Mouse (Mus musculus) adrenal gland, adult 2 months (tissue): ENCODE results near the gene Srl. TPM values are rescaled to one million over a fixed set of nuclear protein-coding genes. Genes with fewer than 3 reads are reported as not detected.
"Not testable (repeated sequence)": the region's sequence is repeated elsewhere in the genome, so short reads cannot be mapped to it uniquely, and the experiment has no call there.

Experiments
- DNase-seq: peaks from one replicate; pipeline ENCODE4 v3.0.0; 2021
- polyA plus RNA-seq: library from polyadenylated mRNA; depleted of rRNA; stranded (reverse); fragments of >200 nt; gene quantifications from 2 replicates; pipeline ENCODE4 v1.2.3, GENCODE M21; 2012
- total RNA-seq, 2 experiments: library from RNA; stranded (reverse); gene quantifications; 2 replicates each; pipeline ENCODE4 v1.2.3; 2021

The Srl gene
- total and polyA plus RNA-seq, 3 experiments: 0.57 to 13.2 (median 6.8) TPM

DNA sequence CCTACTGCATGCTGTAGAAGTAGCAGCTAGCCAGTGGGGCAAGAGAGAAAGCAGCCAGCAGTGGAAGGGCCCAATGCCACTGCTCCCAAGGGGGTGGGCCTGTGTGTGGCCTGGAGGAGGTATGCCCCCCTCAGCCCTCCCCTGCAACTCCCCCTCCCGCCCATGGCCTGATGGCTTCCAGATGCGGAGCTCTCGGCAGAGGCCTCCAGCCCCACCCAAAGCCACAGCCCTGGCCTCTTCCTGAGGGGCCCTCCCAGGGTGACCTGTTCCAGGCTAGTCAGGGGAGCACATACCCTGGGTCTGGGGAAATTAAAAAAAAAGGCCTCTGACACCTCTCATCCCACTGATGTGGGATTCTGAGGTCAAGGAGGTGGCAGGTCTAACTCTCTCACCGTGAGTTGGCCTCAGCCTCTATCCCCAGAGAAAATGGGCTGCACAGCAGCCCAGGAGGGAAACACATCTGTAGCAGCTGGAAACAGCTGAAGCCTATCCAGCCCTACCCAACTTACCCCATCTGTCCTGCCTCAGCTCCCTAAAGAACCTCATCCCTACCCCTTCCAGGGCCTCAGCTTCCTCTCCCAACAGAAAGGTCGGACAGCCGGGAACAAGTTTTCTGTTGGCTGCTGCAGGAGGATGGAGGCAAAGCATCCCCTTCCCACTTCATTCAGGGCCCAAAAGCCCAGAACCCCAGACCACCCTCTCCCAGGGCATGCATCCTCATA is 11.4 kb upstream of the Srl start:
- no peak for DNase-seq

DNA sequence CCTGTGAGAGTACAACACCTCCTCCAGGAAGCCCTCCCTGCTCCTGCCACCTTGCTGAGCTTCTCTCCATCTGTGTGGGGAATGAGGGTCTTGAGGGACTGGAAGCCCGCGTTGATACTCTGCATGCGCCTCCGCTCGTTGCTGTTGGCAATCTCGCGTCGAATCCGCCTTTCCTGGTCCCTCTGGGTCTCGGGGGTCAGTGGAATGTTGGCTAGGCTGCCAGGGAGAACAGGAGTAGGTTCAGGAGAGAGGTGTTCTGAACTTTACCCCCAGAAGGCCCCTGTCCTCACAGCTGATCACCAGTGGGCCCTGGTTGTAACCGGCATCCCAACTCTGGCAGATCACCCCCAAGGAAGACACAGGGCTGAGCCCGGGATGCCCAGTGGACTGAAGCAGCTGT is 10.3 kb upstream of the Srl start:
- no peak for DNase-seq

DNA sequence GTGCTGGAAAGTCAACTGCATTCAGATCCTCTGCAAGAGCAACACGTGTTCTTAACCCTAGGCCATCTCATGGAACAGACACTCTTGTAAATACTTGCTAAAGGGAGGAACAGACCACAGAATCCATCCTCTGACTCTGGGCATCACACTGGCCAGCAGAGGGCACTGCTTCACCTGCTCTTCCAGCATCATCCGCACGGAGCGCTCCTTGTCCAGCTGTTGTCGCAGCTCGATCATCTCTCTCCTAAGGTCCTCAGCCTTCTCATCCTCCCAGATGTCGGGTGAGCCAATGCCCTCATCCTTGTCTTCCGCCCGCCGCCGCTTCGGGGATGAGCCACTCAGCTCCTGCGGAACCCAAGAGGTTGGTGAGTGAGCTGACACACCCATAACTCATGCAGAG is 9.4 kb upstream of the Srl start:
- peak; percentile 68 for DNase-seq

DNA sequence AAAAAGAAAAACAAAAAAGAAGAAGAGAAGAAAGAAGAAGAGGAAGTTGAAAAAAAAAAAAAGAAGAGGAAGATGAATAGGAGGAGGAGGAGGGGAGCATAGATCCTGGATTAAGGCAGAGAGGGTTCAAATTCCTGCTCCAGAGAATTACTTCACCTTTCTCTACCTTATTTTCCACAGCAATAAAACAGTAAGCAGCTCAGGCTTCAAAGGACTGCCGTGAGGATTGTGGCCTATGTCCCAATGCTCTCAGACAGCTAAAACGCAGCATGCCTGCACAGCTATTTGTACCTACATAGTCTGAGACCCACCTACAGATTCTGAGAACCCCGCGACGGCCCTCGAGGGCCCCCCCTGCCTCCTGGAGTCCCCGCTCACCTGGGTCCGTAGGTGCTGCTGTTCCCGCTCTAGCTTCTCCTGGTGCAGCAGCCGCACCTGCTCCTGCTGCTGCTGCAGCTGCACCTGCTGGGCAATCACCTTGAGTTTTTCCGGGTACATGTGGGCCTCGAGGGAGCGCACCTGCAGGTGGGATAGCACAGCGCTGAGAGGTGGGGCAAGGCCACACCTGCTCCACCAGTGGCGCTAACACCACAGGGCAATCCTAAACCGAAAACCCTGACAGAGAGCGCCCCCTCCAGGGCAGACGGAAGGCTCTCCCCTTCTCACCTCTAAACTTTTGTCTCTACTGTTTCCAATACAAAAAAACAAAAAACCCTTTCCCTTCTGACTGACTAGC is 7.5 kb upstream of the Srl start:
- DNase-seq: no peak

DNA sequence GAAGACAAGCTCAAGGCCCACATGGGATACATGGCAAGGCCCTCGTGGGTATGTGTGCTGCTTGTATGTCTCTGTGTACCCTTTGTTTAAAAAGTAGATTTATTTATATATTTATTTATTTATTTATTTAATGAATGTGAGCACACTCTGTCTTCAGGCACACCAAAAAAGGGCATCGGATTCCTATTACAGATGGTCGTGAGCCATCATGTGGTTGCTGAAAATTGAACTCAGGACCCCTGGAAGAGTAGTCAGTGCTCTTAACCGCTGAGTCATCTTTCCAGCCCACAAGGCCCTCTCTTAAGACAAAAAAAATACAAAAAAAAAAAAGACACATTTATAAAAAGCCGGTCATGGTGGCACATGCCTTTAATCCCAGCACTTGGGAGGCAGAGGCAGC is 6.0 kb upstream of the Srl start:
- no peak for DNase-seq

DNA sequence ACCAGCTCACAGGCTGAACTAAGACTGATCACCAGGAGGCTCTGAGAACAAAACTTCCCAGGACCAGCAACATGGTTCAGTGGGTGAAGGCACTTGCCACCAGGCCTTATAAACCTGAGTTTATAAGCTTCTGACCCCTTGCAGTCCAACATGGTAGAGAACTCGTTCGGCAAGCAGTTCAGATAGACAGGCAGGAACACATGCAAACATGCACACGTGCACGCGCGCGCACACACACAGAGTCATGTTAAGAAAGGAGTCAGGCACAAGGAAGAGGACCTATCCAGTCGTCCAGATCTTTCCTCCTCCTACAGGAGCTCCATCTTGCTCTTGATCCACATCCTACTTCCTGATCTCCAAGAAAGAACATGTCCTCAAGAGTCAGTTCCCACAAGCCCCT is 5.2 kb upstream of the Srl start:
- DNase-seq: no peak

DNA sequence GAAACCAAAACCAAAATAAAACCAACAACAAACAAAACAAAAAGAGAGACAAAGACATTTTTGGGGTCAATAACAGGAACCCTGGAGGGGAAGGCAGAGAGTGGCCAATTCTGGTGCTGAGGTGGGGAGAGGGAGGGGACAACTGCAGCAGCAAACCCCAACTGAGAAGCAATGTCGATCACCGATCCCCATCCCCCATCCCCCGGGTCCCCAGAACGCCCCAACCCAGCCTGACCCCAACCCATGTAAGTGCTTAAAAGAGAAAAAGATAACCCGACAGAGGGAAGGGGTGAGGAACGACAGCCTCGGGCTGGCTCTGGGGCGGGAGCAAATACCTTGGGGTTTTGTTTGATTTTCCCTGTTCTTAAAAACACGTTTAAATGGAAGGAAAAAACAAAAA is 3.2 kb upstream of the Srl start:
- DNase-seq: no peak

DNA sequence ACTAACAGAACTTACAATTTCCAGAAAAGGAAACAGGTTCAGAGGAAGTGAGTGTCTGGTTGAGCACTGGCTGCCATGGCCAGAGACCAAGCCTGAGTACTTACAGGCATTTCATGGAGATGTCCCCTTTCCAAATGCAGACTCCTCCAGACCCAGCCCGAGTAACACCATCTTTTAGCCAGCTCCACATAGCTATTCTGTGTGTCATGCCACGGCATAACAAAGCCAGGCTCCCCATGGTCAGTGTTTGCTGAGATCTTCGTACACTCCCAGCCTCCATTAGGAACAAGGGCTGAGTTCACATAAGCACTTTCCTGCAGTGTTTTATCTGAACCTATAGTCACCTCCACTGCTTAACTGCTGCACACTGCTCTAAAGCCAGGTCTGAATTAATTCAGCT is 1.6 kb upstream of the Srl start:
- DNase-seq: no peak

DNA sequence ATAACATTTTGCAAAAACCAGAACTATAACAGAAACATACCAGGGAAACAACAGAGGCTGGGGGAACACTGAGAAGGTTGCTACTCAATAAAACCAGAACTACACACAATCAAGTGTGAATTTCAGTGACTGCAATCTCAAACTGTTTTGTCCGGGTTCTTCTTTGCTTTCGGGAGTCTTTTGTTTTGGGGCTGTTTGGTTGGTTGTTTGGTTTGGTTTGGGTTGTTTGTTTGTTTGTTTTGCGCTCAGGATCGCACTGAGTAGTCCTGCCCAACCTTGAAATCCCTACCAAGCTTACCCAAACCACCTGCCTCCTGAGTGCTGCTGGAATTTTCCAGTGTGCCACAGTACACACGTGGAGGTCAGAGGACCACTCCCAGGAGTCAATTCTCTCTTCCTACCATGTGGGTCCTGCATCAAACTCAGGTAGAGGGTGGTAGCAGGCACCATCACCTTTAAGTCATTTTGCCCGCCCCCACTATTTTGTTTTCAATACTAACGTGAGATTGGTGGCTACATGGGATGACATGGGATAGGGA is 689 bp upstream of the Srl start:
- no peak for DNase-seq

DNA sequence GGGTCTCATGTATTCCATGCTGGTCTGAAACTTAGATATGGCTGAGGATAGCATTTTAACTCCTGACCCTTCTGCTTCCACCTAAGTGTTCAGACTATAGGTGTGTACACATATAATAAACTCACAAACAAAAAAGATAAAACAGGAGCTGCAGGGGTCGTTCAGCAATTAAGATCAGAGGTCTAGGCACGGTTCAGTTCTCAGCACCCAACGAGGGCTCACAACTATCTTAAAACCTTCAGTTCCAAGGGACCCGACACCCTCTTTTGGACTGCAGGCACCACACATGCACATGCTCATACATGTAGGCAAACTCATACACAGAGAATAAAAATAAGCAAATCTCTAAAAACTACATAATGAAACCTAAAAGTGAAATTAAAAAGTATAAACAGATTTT is 583 bp downstream of the Srl start:
- no peak for DNase-seq

DNA sequence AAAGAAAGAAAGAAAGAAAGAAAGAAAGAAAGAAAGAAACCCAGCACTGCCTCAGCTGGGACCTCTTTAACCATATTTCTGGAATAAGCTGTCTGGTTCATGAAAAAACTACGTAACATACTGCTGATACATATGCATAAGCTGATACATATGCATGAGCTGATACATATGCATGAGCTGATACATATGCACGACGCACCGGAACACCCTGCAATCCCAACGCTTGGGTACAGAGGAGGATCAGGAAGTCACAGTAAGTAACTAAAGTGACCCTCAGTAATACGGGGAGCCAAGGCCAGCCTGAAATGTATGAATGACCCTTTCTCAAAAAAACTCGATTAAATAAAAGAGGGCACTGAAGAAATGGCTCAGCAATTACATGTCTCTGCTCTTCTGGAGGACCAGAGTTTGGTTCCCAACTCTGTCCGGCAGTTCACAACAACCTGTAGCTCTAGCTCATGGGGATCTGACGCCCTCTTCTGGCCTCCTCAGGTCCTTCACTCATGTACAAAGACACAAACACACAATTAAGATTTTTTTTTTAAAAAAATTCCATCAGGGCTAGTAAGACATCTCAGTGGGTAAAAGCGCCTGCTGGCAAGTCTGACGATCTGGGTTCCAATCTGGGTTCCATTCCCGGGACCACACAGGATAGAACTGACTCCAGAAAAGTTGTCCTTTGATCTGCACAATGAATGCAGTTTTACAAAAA is 1.4 kb downstream of the Srl start:
- no peak for DNase-seq

DNA sequence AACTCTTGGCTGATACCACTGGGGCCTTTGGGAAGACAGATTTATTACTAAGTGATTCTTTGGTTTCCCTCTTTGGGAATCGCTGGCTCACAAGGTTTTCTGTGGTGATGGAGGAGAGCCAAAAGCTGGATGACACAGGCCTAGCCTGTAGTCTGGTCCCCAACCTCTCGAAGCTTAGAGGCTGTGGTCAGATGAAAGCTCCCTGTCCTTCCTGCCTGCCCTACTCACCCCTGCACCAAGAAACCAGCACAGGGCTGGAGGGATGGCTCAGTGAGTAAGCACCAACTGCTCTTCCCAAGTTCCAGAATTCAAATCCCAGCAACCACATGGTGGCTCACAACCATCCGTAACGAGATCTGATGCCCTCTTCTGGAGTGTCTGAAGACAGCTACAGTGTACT is 2.1 kb downstream of the Srl start:
- peak; percentile 59 for DNase-seq

DNA sequence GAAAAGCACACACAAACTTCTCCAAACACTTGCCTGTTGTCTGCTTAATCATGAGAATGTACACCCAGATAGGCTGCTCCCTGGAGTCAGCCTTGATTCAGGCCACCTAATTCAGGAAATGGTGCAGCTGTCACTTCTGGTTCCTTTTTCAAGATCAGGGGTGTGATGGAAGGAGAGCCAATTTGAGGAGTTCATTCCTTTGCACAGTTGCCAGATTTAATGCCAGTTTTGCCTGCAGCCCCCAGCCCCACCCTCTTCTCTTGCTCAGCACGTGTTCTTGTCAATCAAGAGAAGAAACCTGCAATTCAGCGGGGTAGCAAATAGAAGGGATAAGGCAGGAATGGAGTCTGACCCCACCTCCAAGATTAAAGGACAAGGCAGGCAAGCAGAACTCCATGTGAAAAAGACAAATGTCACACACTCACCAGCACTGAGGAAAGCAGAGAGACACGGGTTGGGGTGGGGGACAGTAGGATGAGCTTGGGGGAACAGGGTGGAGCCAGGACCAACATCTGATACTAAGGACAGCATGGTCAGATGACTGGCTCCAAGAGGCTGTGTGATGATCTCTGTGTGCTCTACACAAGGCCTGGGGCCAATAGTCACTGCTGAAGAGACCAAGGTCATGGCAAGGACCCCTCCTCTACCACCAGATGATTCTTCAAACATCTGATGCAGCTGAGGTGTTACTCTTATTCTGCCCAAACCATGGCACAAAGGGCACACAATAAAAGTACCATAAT is 3.8 kb downstream of the Srl start:
- no peak for DNase-seq

DNA sequence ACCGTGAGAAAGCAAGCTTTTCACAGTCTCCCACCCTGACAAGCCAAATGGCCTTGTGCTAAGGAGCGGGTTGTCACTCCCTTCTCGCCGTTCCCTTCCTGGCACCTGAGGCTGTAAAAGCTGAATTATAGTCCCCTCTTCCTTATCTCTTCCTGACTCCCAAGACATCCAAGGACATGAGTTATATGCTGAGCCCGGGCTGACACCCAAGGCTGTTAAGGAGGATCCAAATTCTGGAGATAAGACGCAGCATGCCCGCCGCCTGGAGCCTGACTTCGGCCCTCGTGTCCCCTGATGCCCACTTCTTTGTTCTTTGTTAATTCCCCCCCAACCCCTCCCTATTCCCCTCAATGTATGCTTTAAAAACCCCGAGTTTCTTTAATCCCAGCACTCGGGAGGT is 14.2 kb downstream of the Srl start:
- not testable (repeated sequence) for DNase-seq

DNA sequence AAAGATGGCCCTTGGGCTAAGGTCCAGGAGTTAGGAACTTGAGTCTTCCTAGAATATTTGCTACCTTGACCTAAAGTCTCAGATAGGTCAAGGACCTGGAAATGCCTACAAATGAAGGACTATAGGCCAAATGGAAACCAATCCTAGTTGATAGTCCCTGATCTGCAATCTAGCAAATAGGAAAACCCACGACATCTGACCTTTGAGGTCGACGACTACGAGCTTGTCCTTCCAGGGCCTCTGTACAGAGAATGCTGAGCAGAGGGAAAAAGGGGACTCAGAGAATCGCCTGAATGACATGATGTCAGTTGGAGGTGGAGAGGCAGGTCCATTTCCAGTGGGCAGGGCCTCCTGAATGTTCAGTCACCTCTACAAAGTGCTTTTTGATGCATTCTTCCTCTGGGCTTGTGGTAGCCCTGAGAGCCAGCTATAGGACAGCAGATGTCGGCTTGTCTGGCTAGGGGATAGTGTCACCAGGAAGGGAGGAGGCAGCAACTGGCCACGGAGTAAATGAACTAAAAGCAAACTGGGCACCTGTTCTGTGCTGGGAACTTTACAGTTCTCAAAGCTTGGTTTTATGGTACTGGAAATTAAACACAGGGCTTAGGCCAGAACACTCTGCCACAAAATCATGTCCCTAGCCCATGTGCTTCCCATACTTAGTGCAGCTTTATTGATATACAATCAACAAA is 18.2 kb downstream of the Srl start:
- no peak for DNase-seq

DNA sequence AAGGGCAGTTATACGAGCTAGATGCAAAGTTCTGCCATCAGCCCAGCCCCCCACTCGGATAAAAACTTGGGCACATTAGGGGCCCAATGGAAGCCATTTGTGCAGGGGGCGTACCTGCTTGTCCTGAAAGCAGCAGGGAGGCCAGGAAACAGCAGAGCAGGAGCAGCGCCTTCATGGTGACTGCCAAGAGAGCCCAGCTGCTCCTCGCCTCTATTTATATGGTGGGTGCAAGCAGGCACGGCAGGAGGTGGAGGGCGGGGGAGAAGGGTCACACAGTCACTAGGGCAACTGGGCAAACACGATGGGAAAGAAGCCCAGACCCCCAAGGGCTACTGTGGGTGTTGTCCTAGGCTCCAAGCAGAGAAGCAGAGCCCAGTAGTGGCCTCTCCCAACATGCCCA is 18.7 kb downstream of the Srl start:
- DNase-seq: no peak

DNA sequence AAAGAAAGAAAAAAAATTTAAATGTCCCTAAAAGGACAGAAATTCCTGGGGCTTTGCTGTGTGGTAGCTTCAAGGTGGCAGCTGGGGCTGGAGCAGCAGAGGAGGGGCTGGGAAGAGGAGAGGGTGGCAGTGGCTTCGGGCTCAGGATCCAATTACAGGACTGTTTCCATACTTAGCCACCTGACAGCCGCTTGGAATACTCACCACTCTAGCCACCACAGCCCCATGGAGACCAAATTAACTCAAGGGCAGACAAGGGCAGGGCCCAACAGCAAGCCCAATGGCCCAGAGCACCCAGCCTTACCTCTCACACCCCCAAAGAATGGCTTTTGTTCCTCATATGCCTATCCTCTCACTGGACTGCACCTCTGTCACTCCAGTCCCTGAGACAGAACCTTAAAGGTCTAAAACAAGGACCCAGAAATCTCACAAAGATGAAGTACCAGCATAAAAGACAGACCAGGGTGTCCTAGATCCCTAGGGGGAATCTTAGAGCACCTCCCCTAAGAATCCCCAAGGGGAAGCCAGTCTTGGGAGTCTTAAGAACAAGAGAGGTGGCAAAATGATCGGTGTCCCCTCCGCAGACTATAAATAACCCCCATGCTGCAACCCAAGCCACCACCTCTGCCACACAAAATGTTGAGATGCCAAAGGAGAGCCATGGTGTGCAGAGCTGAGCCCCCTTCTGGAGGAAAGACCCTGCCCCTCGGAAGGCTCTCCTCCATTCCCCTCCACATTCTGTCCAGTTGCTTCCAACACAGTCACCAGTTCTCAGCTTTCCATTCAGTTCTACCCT is 19.7 kb downstream of the Srl start:
- DNase-seq: no peak

DNA sequence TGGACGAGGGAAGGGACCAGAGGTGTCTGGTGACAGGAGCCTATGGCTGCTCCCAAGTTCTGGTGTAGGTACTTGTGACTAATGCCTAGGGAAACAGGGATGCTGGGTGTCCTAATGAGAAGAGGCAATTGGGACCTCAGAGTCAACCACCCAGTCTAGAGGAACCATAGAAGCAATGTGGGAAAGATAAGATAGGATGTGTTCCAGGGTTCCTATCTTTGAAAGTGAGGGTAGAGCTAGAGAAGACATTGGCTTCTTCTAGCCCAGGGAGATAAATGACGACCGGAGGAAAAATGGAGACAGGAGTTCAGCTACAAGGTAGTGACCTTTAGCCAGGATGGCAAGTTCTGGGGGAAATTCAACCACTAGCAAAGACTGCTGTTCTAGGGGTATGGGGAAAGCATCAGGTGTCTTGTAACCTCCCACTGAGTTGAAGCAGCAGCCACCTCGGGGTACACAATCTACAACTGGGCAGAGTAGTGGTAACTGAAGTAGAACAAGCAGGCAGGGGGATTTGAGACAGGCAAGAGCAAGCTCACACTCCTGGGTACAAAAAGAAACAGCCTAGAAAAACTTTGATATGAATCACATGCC is 20.4 kb downstream of the Srl start:
- DNase-seq: no peak

DNA sequence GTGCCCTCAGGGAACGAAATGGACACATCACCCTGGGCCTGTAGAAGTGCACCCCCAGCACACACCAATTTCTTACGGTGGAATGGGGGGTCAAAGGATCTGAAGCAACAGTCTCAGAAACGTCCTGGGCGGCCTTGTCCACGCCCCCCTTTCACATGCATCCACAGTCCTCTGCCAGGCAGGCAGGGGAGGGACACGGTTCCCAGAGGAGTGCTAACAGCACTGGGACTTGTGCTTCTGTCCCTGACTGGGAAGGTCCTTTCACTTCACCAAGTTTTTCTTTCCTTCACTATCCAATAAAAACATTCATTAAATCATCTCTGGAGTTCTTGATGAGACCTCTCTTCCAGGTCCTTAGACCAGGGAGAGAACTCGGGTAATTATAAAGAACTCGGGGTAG is 20.9 kb downstream of the Srl start:
- no peak for DNase-seq

DNA sequence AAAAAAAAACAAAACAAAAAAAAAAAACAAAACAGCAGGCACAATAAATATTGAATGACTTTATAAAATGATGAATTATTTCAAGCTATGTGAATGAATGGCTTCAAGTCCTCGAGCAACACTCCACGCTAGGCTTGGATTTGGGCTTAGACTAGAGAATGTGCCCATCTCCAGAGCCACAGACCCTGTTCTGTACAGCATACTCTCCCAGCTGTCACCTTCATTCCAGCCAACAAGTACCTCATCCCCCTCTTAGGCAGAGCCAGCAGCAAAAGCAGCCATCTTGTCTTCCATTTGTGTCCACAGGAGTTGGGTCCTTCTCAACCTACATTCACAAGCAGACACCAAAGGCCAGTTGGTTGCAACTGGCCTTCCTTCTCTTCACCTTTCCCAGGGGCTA is 21.8 kb downstream of the Srl start:
- DNase-seq: no peak
